Mouse (Mus musculus) myocyte (in vitro differentiated cells): ENCODE data around the gene Zfp874b.

Experiments
- CEBPB ChIP-seq: IDR thresholded peaks from 2 replicates; pipeline ENCODE4 v1.6.1; 2011; ENCODE audit warnings: mild to moderate bottlenecking, moderate library complexity; ENCODE audit not compliant: poor library complexity, insufficient read depth, severe bottlenecking
- E2F4 ChIP-seq: IDR thresholded peaks from one replicate; pipeline ENCODE4 v1.6.1; 2011; ENCODE audit warnings: mild to moderate bottlenecking, control low read depth, moderate library complexity; ENCODE audit not compliant: insufficient read depth
- MAX ChIP-seq: IDR thresholded peaks from one replicate; pipeline ENCODE4 v1.6.1; 2011; ENCODE audit warnings: low read depth, mild to moderate bottlenecking, control low read depth
- MYOD1 ChIP-seq, 3 experiments: IDR thresholded peaks; one replicate each; pipeline ENCODE4 v1.6.1; 2011; ENCODE audit warnings: control low read depth in 2 of 3, low read depth in 2 of 3, mild to moderate bottlenecking in 2 of 3, moderate library complexity in 1 of 3; ENCODE audit not compliant: insufficient read length in 2 of 3, control insufficient read depth in 1 of 3
- MYOG ChIP-seq, 3 experiments: IDR thresholded peaks; one replicate each; pipeline ENCODE4 v1.6.1; 2011; ENCODE audit warnings: control low read depth in 2 of 3, low read depth in 2 of 3, mild to moderate bottlenecking in 2 of 3; ENCODE audit not compliant: insufficient read length in 2 of 3, control insufficient read depth in 1 of 3, insufficient read depth in 1 of 3
- POLR2A ChIP-seq: IDR thresholded peaks from one replicate; pipeline ENCODE4 v1.6.1; 2011; ENCODE audit warnings: low read depth, mild to moderate bottlenecking, control low read depth, moderate library complexity; ENCODE audit not compliant: insufficient read length
- POLR2AphosphoS2 ChIP-seq: IDR thresholded peaks from one replicate; pipeline ENCODE4 v1.6.1; 2011; ENCODE audit warnings: low read depth, control low read depth; ENCODE audit not compliant: insufficient read length
- REST ChIP-seq: IDR thresholded peaks from one replicate; pipeline ENCODE4 v1.6.1; 2011; ENCODE audit warnings: mild to moderate bottlenecking, control low read depth, moderate library complexity; ENCODE audit not compliant: insufficient read depth, insufficient read length
- SRF ChIP-seq: IDR thresholded peaks from one replicate; pipeline ENCODE4 v1.6.1; 2011; ENCODE audit warnings: low read depth; ENCODE audit not compliant: control insufficient read depth, insufficient read length
- TCF12 ChIP-seq: IDR thresholded peaks from one replicate; pipeline ENCODE4 v1.6.1; 2011; ENCODE audit warnings: mild to moderate bottlenecking, control low read depth; ENCODE audit not compliant: poor library complexity, insufficient read depth, severe bottlenecking
- TCF3 ChIP-seq: IDR thresholded peaks from one replicate; pipeline ENCODE4 v1.6.1; 2011; ENCODE audit warnings: low read depth, control low read depth; ENCODE audit not compliant: insufficient read length
- USF1 ChIP-seq: IDR thresholded peaks from one replicate; pipeline ENCODE4 v1.6.1; 2011; ENCODE audit warnings: low read depth, mild to moderate bottlenecking, control low read depth, moderate library complexity

- no peak for TF ChIP-seq MAX
- no peak for TF ChIP-seq POLR2A
- TF ChIP-seq MYOG (IDR thresholded peaks at IDR 0.05; ENCODE audit: control insufficient read depth in 1 of 3, insufficient read depth in 1 of 3, insufficient read length in 2 of 3, low read depth in 2 of 3) = no peak
- TF ChIP-seq TCF12 = no peak
- no peak for TF ChIP-seq REST
- no peak for TF ChIP-seq USF1
- TF ChIP-seq SRF = no peak
- no peak for TF ChIP-seq TCF3
- TF ChIP-seq MYOD1 (IDR thresholded peaks at IDR 0.05; ENCODE audit: control insufficient read depth in 1 of 3, insufficient read length in 2 of 3, low read depth in 2 of 3) = no peak
- no peak for TF ChIP-seq POLR2AphosphoS2
- TF ChIP-seq E2F4 = no peak
- TF ChIP-seq CEBPB = no peak
Observed at GRCm38 (mm10) chr13:67495631-67496030, 11.6 kb upstream of the Zfp874b start.
